Comparison of ENCODE assay signal across 32 mouse cellular contexts in genomic region chr9:3184343-3184742, GRCm38 (mm10).
"Had no signal": no experiment of that assay in that cellular context is flagged by ENCODE, and none has a peak within 500 bp of the region (broad histone marks: within the 10 kb centered on the region; RNA-seq: fewer than 3 reads in every experiment).

No protein-coding gene starts in this region.

- ATAC-seq: liver, embryonic 12.5 days; liver, postnatal 0 days; lung, postnatal 0 days; midbrain, embryonic 13.5 days; midbrain, embryonic 15.5 days; midbrain, embryonic 16.5 days had no signal

- H3K36me3 ChIP-seq: limb, embryonic 10.5 days; limb, embryonic 12.5 days; limb, embryonic 13.5 days; limb, embryonic 15.5 days; liver, embryonic 12.5 days; liver, embryonic 13.5 days; liver, embryonic 15.5 days; lung, embryonic 15.5 days; midbrain, embryonic 10.5 days; midbrain, embryonic 12.5 days; midbrain, embryonic 13.5 days; midbrain, embryonic 15.5 days; neural tube, embryonic 12.5 days had no signal

- H3K9ac ChIP-seq: limb, embryonic 12.5 days; limb, embryonic 13.5 days; limb, embryonic 15.5 days; liver, embryonic 12.5 days; liver, embryonic 13.5 days; liver, embryonic 14.5 days; liver, embryonic 15.5 days; liver, postnatal 0 days; lung, embryonic 14.5 days; lung, embryonic 15.5 days; midbrain, embryonic 12.5 days; midbrain, embryonic 13.5 days; midbrain, embryonic 15.5 days; neural tube, embryonic 12.5 days had no signal

- DNase-seq: left cerebral cortex, postnatal 4 days; liver; liver, embryonic 13.5 days; liver, postnatal 0 days; lung, adult 18-20 months; lung, adult 2 months; lung, embryonic 14.5 days; lung, postnatal 10 days; lung, postnatal 14 days; lung, postnatal 36 days; lung, postnatal 4 days; midbrain, embryonic 14.5 days had no signal

- H3K4me1 ChIP-seq: limb, embryonic 10.5 days; limb, embryonic 12.5 days; limb, embryonic 13.5 days; limb, embryonic 15.5 days; liver, embryonic 12.5 days; liver, embryonic 13.5 days; liver, embryonic 15.5 days; lung, embryonic 15.5 days; megakaryocyte, embryonic 14.5 days; midbrain, embryonic 10.5 days; midbrain, embryonic 12.5 days; midbrain, embryonic 13.5 days; midbrain, embryonic 15.5 days; neural tube, embryonic 12.5 days had no signal

- H3K9me3 ChIP-seq: limb, embryonic 15.5 days; liver, embryonic 13.5 days; liver, embryonic 15.5 days had no signal

- H3K4me3 ChIP-seq: limb, embryonic 10.5 days; limb, embryonic 12.5 days; limb, embryonic 13.5 days; limb, embryonic 15.5 days; liver, embryonic 12.5 days; liver, embryonic 13.5 days; liver, embryonic 15.5 days; lung, embryonic 15.5 days; megakaryocyte, embryonic 14.5 days; midbrain, embryonic 10.5 days; midbrain, embryonic 12.5 days; midbrain, embryonic 13.5 days; midbrain, embryonic 15.5 days; myocyte; neural tube, embryonic 12.5 days had no signal

- H3K27ac ChIP-seq: limb, embryonic 10.5 days; limb, embryonic 12.5 days; limb, embryonic 13.5 days; limb, embryonic 15.5 days; liver, embryonic 12.5 days; liver, embryonic 13.5 days; liver, embryonic 14.5 days; liver, embryonic 15.5 days; lung, embryonic 15.5 days; macrophage; midbrain, embryonic 10.5 days; midbrain, embryonic 12.5 days; midbrain, embryonic 13.5 days; midbrain, embryonic 15.5 days; neural tube, embryonic 12.5 days had no signal

- H3K27me3 ChIP-seq: limb, embryonic 12.5 days; limb, embryonic 13.5 days; limb, embryonic 15.5 days; liver, embryonic 12.5 days; liver, embryonic 13.5 days; liver, embryonic 15.5 days; lung, embryonic 15.5 days; megakaryocyte, embryonic 14.5 days; midbrain, embryonic 12.5 days; midbrain, embryonic 13.5 days; midbrain, embryonic 15.5 days; neural tube, embryonic 12.5 days had no signal

- H3K4me2 ChIP-seq: limb, embryonic 12.5 days; limb, embryonic 13.5 days; limb, embryonic 15.5 days; liver, embryonic 11.5 days; liver, embryonic 12.5 days; liver, embryonic 13.5 days; liver, embryonic 15.5 days; lung, embryonic 14.5 days; lung, embryonic 15.5 days; midbrain, embryonic 11.5 days; midbrain, embryonic 12.5 days; midbrain, embryonic 13.5 days; midbrain, embryonic 15.5 days; neural tube, embryonic 12.5 days had no signal
